ENCODE assay signal across 9 mouse cellular contexts in the genomic region with DNA sequence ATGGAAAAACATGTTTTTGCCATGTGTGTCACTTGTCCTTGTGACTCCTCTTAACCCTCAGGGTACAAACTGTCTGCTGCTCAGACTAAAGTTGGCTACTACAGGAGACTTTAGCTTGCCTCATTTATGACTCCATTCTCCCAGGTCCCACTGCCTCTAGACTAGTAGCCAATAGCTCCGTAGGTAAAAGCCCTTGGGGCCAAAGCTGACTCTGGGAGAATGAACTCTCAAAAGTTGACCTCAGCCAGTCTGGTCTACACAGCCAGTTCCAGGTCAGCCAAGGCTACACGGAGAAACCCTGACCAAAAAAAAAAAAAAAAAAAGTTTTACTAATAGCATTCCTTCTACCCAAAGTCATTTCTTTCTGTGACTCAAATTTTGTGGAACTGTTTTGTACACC. TPM values are rescaled to one million over a fixed set of nuclear protein-coding genes. Genes with fewer than 3 reads are reported as not detected.
DNase-seq lines count a peak whose midpoint lies in the region; ATAC-seq and TF ChIP-seq lines count a peak whose summit lies in the region.
"Had no signal": no experiment of that assay in that cellular context is flagged by ENCODE, and none has a peak within 500 bp of the region (broad histone marks: within the 10 kb centered on the region; RNA-seq: fewer than 3 reads in every experiment).

No protein-coding gene starts in this region.

- no peak overlapping the region for H3K27ac ChIP-seq in heart, embryonic 11.5 days (ENCODE audit: low read depth, low read length)
- no peak overlapping the region for H3K27ac ChIP-seq in midbrain, embryonic 10.5 days (replicated peaks)
- H3K27ac ChIP-seq in midbrain, postnatal 0 days (ENCODE audit: low read depth, low read length) = no peak overlapping the region
- no peak overlapping the region for H3K27ac ChIP-seq in forebrain, embryonic 14.5 days (ENCODE audit: low read depth, low read length)
- H3K27ac ChIP-seq in midbrain, embryonic 14.5 days (replicated peaks; ENCODE audit: low read depth, low read length) = no peak overlapping the region

- no peaks in the 10 kb centered on the region for H3K9me3 ChIP-seq in heart, embryonic 11.5 days (replicated peaks; ENCODE audit: control insufficient read depth, low read length)
- H3K9me3 ChIP-seq in midbrain, embryonic 10.5 days (replicated peaks) = no peaks in the 10 kb centered on the region
- H3K9me3 ChIP-seq in midbrain, postnatal 0 days (ENCODE audit: low read length) = no peaks in the 10 kb centered on the region
- no peaks in the 10 kb centered on the region for H3K9me3 ChIP-seq in forebrain, embryonic 14.5 days (replicated peaks; ENCODE audit: control insufficient read depth, low read length)
- H3K9me3 ChIP-seq in midbrain, embryonic 14.5 days (ENCODE audit: control insufficient read depth, low read length) = no peaks in the 10 kb centered on the region
- H3K9me3 ChIP-seq: G1E had no signal

- ATAC-seq in heart, embryonic 11.5 days (replicated peaks; ENCODE audit: insufficient number of reproducible peaks, low FRiP score, low TSS enrichment) = no peak
- ATAC-seq in midbrain, postnatal 0 days (ENCODE audit: low FRiP score) = no peak
- no peak for ATAC-seq in forebrain, embryonic 14.5 days
- no peak for ATAC-seq in midbrain, embryonic 14.5 days (ENCODE audit: low FRiP score, low TSS enrichment)

- peaks cover 13% of the 10 kb centered on the region for H3K4me1 ChIP-seq in heart, embryonic 11.5 days (ENCODE audit: control insufficient read depth, insufficient read depth, low read length)
- H3K4me1 ChIP-seq in midbrain, embryonic 10.5 days = peaks cover 22% of the 10 kb centered on the region
- 0 out of 2 replicates have a peak, but pooled peaks cover 2% of the 10 kb centered on the region for H3K4me1 ChIP-seq in midbrain, postnatal 0 days (ENCODE audit: insufficient read depth, low read length)
- no peaks in the 10 kb centered on the region for H3K4me1 ChIP-seq in forebrain, embryonic 14.5 days (ENCODE audit: control insufficient read depth, insufficient read depth, low read length)
- peaks cover 9% of the 10 kb centered on the region; the same call in 1 of the 2 replicates for H3K4me1 ChIP-seq in midbrain, embryonic 14.5 days (ENCODE audit: control insufficient read depth, insufficient read depth, low read length)

- H3K9ac ChIP-seq in heart, embryonic 11.5 days (ENCODE audit: low read depth, low read length) = no peak overlapping the region
- H3K9ac ChIP-seq in midbrain, postnatal 0 days (replicated peaks; ENCODE audit: low read length, poor library complexity, severe bottlenecking) = no peak overlapping the region
- H3K9ac ChIP-seq in forebrain, embryonic 14.5 days (ENCODE audit: low read length) = no peak overlapping the region; the same call in 1 of the 2 replicates
- no peak overlapping the region for H3K9ac ChIP-seq in midbrain, embryonic 14.5 days (replicated peaks; ENCODE audit: low read length)

- H3K4me2 ChIP-seq in heart, embryonic 11.5 days = peak overlapping the region; percentile 79
- no peak overlapping the region for H3K4me2 ChIP-seq in midbrain, postnatal 0 days (ENCODE audit: low read depth, low read length, poor library complexity, severe bottlenecking)
- H3K4me2 ChIP-seq in forebrain, embryonic 14.5 days (ENCODE audit: low read length) = peak overlapping the region; percentile 86
- 0 out of 2 replicates have a peak overlapping the region, but pooled peaks have one; percentile 93 for H3K4me2 ChIP-seq in midbrain, embryonic 14.5 days (ENCODE audit: low read length)

- WGBS in heart, embryonic 11.5 days (ENCODE audit: insufficient replicate concordance) = 67% methylated on average over 2 of the region's 2 CpGs
- WGBS in midbrain, embryonic 10.5 days = 54% methylated on average over 2 of the region's 2 CpGs
- 54% methylated on average over 2 of the region's 2 CpGs for WGBS in midbrain, postnatal 0 days
- WGBS in forebrain, embryonic 14.5 days = 54% methylated on average over 2 of the region's 2 CpGs
- WGBS in midbrain, embryonic 14.5 days = 64% methylated on average over 2 of the region's 2 CpGs

- H3K36me3 ChIP-seq in heart, embryonic 11.5 days (ENCODE audit: control insufficient read depth, insufficient read depth, low read length) = no peaks in the 10 kb centered on the region
- H3K36me3 ChIP-seq in midbrain, embryonic 10.5 days = peaks cover 1% of the 10 kb centered on the region; the same call in 1 of the 2 replicates
- H3K36me3 ChIP-seq in midbrain, postnatal 0 days (ENCODE audit: insufficient read depth, low read length) = no peaks in the 10 kb centered on the region
- no peaks in the 10 kb centered on the region for H3K36me3 ChIP-seq in forebrain, embryonic 14.5 days (ENCODE audit: control insufficient read depth, insufficient read depth, low read length)
- H3K36me3 ChIP-seq in midbrain, embryonic 14.5 days (ENCODE audit: control insufficient read depth, insufficient read depth, low read length) = no peaks in the 10 kb centered on the region

- H3K27me3 ChIP-seq in heart, embryonic 11.5 days (ENCODE audit: control insufficient read depth, insufficient read depth, low read length) = no peaks in the 10 kb centered on the region
- no peaks in the 10 kb centered on the region for H3K27me3 ChIP-seq in midbrain, embryonic 10.5 days (ENCODE audit: low read depth, poor library complexity, severe bottlenecking)
- no peaks in the 10 kb centered on the region for H3K27me3 ChIP-seq in midbrain, postnatal 0 days (ENCODE audit: insufficient read depth, low read length)
- H3K27me3 ChIP-seq in forebrain, embryonic 14.5 days (replicated peaks; ENCODE audit: control insufficient read depth, insufficient read depth, low read length) = no peaks in the 10 kb centered on the region
- no peaks in the 10 kb centered on the region for H3K27me3 ChIP-seq in midbrain, embryonic 14.5 days (ENCODE audit: control insufficient read depth, insufficient read depth, low read length)

- peak overlapping the region; percentile 87 for H3K4me3 ChIP-seq in heart, embryonic 11.5 days (ENCODE audit: low read depth, low read length)
- H3K4me3 ChIP-seq in midbrain, embryonic 10.5 days = peak overlapping the region; percentile 80; the same call in 1 of the 2 replicates
- no peak overlapping the region for H3K4me3 ChIP-seq in midbrain, postnatal 0 days (ENCODE audit: low read depth, low read length)
- H3K4me3 ChIP-seq in forebrain, embryonic 14.5 days (ENCODE audit: low read depth, low read length) = no peak overlapping the region
- H3K4me3 ChIP-seq in midbrain, embryonic 14.5 days (replicated peaks; ENCODE audit: low read depth, low read length) = no peak overlapping the region

- TF ChIP-seq CTCF in midbrain, postnatal 0 days (IDR thresholded peaks at IDR 0.05) = no peak

- intact Hi-C loops in heart, postnatal 14 days (cut with DNase I) = no loop called here

- no peak for DNase-seq in heart, postnatal 14 days
- DNase-seq in midbrain, embryonic 10.5 days (ENCODE audit: low spot score) = no peak
- no peak for DNase-seq in midbrain, postnatal 0 days (ENCODE audit: low spot score)
- no peak for DNase-seq in forebrain, embryonic 14.5 days (ENCODE audit: low spot score)
- no peak for DNase-seq in midbrain, embryonic 14.5 days
- DNase-seq in urinary bladder, postnatal 4 days (ENCODE audit: low spot score in 2 of 2) = no peak
- DNase-seq in spleen, adult 18-20 months = no peak

RNA-seq across cellular contexts. Expression of a gene that starts 1.0 kb away (rescaled TPM):
- polyA plus RNA-seq in heart, embryonic 11.5 days (2014; fragmentation: Nextera tagmentation; extraction: Ambion mirVana) = 0.20 and 0.38 TPM in 2 replicates
- total RNA-seq in heart, postnatal 14 days (2021) = under 1 TPM; 0.22 to 0.43 TPM
- 0.32 and 0.55 TPM in 2 replicates for polyA plus RNA-seq in midbrain, embryonic 10.5 days (2016; fragmentation: Nextera tagmentation; extraction: Ambion mirVana)
- total RNA-seq in midbrain, postnatal 0 days (2014; rRNA removed) = 0.71 TPM in 1 of 2 replicates, not detected in the other
- polyA plus RNA-seq in midbrain, postnatal 0 days (2015; fragmentation: Nextera tagmentation; extraction: Ambion mirVana) = 0.38 and 0.57 TPM in 2 replicates
- 0.27 and 0.32 TPM in 2 replicates for polyA plus RNA-seq in forebrain, embryonic 14.5 days (2014; fragmentation: Nextera tagmentation; extraction: Ambion mirVana)
- 0.58 and 0.61 TPM in 2 replicates for polyA plus RNA-seq in midbrain, embryonic 14.5 days (2014; fragmentation: Nextera tagmentation; extraction: Ambion mirVana)

RNA-seq across cellular contexts. Expression of a gene that starts 1.3 kb away (rescaled TPM):
- 7.7 and 9.9 TPM in 2 replicates for polyA plus RNA-seq in heart, embryonic 11.5 days (2014; fragmentation: Nextera tagmentation; extraction: Ambion mirVana)
- 1 to 10 TPM; 2.7 to 2.9 TPM for total RNA-seq in heart, postnatal 14 days (2021)
- polyA plus RNA-seq in midbrain, embryonic 10.5 days (2016; fragmentation: Nextera tagmentation; extraction: Ambion mirVana) = 18.0 and 21.6 TPM in 2 replicates
- 1.7 and 24.3 TPM in 2 replicates for total RNA-seq in midbrain, postnatal 0 days (2014; rRNA removed)
- polyA plus RNA-seq in midbrain, postnatal 0 days (2015; fragmentation: Nextera tagmentation; extraction: Ambion mirVana) = 3.3 and 4.1 TPM in 2 replicates
- 5.6 and 5.8 TPM in 2 replicates for polyA plus RNA-seq in forebrain, embryonic 14.5 days (2014; fragmentation: Nextera tagmentation; extraction: Ambion mirVana)
- 2.5 and 5.0 TPM in 2 replicates for polyA plus RNA-seq in midbrain, embryonic 14.5 days (2014; fragmentation: Nextera tagmentation; extraction: Ambion mirVana)

RNA-seq across cellular contexts. Expression of a gene that starts 12.6 kb away (rescaled TPM):
- 18.6 and 22.1 TPM in 2 replicates for polyA plus RNA-seq in heart, embryonic 11.5 days (2014; fragmentation: Nextera tagmentation; extraction: Ambion mirVana)
- total RNA-seq in heart, postnatal 14 days (2021) = 10 to 100 TPM in 1 of 2 experiments, 1 to 10 TPM in 1; 7.0 to 14.1 TPM
- 54.9 and 76.3 TPM in 2 replicates for polyA plus RNA-seq in midbrain, embryonic 10.5 days (2016; fragmentation: Nextera tagmentation; extraction: Ambion mirVana)
- total RNA-seq in midbrain, postnatal 0 days (2014; rRNA removed) = 140 and 197 TPM in 2 replicates
- polyA plus RNA-seq in midbrain, postnatal 0 days (2015; fragmentation: Nextera tagmentation; extraction: Ambion mirVana) = 144 and 155 TPM in 2 replicates
- polyA plus RNA-seq in forebrain, embryonic 14.5 days (2014; fragmentation: Nextera tagmentation; extraction: Ambion mirVana) = 142 and 174 TPM in 2 replicates
- 121 and 131 TPM in 2 replicates for polyA plus RNA-seq in midbrain, embryonic 14.5 days (2014; fragmentation: Nextera tagmentation; extraction: Ambion mirVana)
- polyA plus RNA-seq: G1E had no signal

RNA-seq across cellular contexts. Expression of a gene that starts 29.6 kb away (rescaled TPM):
- 65.5 and 66.1 TPM in 2 replicates for polyA plus RNA-seq in heart, embryonic 11.5 days (2014; fragmentation: Nextera tagmentation; extraction: Ambion mirVana)
- 10 to 100 TPM; 22.0 to 23.0 TPM for total RNA-seq in heart, postnatal 14 days (2021)
- polyA plus RNA-seq in midbrain, embryonic 10.5 days (2016; fragmentation: Nextera tagmentation; extraction: Ambion mirVana) = 95.4 and 96.9 TPM in 2 replicates
- 76.1 and 121 TPM in 2 replicates for total RNA-seq in midbrain, postnatal 0 days (2014; rRNA removed)
- 129 and 140 TPM in 2 replicates for polyA plus RNA-seq in midbrain, postnatal 0 days (2015; fragmentation: Nextera tagmentation; extraction: Ambion mirVana)
- 102 and 118 TPM in 2 replicates for polyA plus RNA-seq in forebrain, embryonic 14.5 days (2014; fragmentation: Nextera tagmentation; extraction: Ambion mirVana)
- polyA plus RNA-seq in midbrain, embryonic 14.5 days (2014; fragmentation: Nextera tagmentation; extraction: Ambion mirVana) = 107 and 145 TPM in 2 replicates

RNA-seq across cellular contexts. Expression of a gene that starts 35.7 kb away (rescaled TPM):
- 18.1 and 20.0 TPM in 2 replicates for polyA plus RNA-seq in heart, embryonic 11.5 days (2014; fragmentation: Nextera tagmentation; extraction: Ambion mirVana)
- total RNA-seq in heart, postnatal 14 days (2021) = 1 to 10 TPM; 1.4 to 1.8 TPM
- 13.7 and 14.8 TPM in 2 replicates for polyA plus RNA-seq in midbrain, embryonic 10.5 days (2016; fragmentation: Nextera tagmentation; extraction: Ambion mirVana)
- total RNA-seq in midbrain, postnatal 0 days (2014; rRNA removed) = 7.3 and 14.1 TPM in 2 replicates
- polyA plus RNA-seq in midbrain, postnatal 0 days (2015; fragmentation: Nextera tagmentation; extraction: Ambion mirVana) = 11.7 and 13.6 TPM in 2 replicates
- 3.6 and 3.7 TPM in 2 replicates for polyA plus RNA-seq in forebrain, embryonic 14.5 days (2014; fragmentation: Nextera tagmentation; extraction: Ambion mirVana)
- 9.3 and 10.2 TPM in 2 replicates for polyA plus RNA-seq in midbrain, embryonic 14.5 days (2014; fragmentation: Nextera tagmentation; extraction: Ambion mirVana)

Comparison
In these comparisons a context has a peak if more than half of its experiments do, and no peak if none do; other contexts are left out.
1. H3K4me3 ChIP-seq: peak in heart, embryonic 11.5 days (single experiment) and midbrain, embryonic 10.5 days (single experiment); none in midbrain, postnatal 0 days (single experiment), forebrain, embryonic 14.5 days (single experiment) and midbrain, embryonic 14.5 days (single experiment).